Mouse (Mus musculus) erythroblast, embryonic 14.5 days (primary cell): ENCODE measurements around the gene Adi1.

Experiments used
- GATA1 ChIP-seq: IDR thresholded peaks from 2 replicates; pipeline ENCODE4 v1.6.1; 2012; ENCODE audit warnings: low read length, inconsistent platforms, mixed read lengths
- TAL1 ChIP-seq: IDR thresholded peaks from 3 replicates; pipeline ENCODE4 v1.6.1; 2012; ENCODE audit warnings: low read length, inconsistent platforms, mixed read lengths

GRCm38 (mm10) chr12:28666734-28667133 lies 8.3 kb upstream of the Adi1 start:
- no peak for TF ChIP-seq TAL1
- no peak for TF ChIP-seq GATA1
